Mouse (Mus musculus): Measurements from ENCODE around the gene Yeats2. TPM values are rescaled to one million over a fixed set of nuclear protein-coding genes. Genes with fewer than 3 reads are reported as not detected.
"Not testable (repeated sequence)": the region's sequence is repeated elsewhere in the genome, so short reads cannot be mapped to it uniquely, and the experiment has no call there.

Gene Yeats2
- polyA plus RNA-seq, 1 experiment from 2014 or later = 4.3 TPM

DNA sequence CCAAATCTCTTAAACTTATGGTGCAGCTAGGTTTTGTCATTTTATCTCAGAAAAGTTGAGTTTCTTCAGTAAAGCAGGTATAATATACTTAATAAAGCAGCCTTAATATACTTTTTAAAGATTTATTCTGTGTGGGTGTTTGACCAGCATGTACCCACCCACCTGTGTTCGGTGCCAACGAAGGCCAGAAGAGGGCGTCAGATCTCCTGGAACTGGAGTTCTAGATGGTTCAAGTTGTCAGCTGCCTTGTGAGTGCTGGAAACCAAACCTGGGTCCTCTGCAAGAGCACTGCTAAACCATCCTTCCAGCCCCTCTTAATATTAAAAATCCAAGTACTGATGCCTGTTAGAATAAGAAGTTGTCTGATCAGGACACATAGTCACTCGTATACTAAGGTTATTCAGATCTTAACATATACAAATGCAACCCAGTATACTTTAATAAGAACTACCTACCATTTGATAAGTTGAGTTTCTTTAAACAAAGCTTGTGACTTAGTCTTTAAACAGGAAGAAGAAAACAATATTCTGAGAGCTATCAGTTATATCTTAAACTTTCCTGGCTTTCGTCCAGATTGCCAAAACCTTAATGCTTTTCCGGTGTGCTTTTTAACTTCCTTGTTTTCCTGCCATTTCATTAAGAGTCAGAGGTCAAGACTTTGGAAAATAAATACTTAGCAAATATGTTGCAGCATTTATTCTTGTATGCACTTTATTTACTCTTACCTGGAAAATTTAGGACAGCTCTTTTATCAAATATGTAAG, 41.8 kb upstream of the Yeats2 start:
- 68% methylated on average over 6 of the region's 6 CpGs for WGBS
- H3K27me3 ChIP-seq (replicated peaks; ENCODE audit: control insufficient read depth, insufficient read depth, low read length) = no peaks in the 10 kb centered on the region
- H3K4me3 ChIP-seq (ENCODE audit: low read depth, low read length) = no peak overlapping the region
- peak; percentile 44 for TF ChIP-seq CTCF (IDR thresholded peaks at IDR 0.05; ENCODE audit: low read depth)
- peaks cover 10% of the 10 kb centered on the region for H3K36me3 ChIP-seq (ENCODE audit: control insufficient read depth, insufficient read depth)
- no peak overlapping the region for H3K9ac ChIP-seq (ENCODE audit: low read depth, low read length)
- peak overlapping the region; percentile 73; the same call in 1 of the 2 replicates for H3K4me2 ChIP-seq (replicated peaks; ENCODE audit: low read depth)
- ATAC-seq = no peak
- no peaks in the 10 kb centered on the region for H3K4me1 ChIP-seq (replicated peaks; ENCODE audit: control insufficient read depth, insufficient read depth, low read length)
- no peak overlapping the region for H3K27ac ChIP-seq (ENCODE audit: low read depth, low read length)
- peaks cover 9% of the 10 kb centered on the region; the same call in 1 of the 2 replicates for H3K9me3 ChIP-seq (ENCODE audit: control insufficient read depth)

DNA sequence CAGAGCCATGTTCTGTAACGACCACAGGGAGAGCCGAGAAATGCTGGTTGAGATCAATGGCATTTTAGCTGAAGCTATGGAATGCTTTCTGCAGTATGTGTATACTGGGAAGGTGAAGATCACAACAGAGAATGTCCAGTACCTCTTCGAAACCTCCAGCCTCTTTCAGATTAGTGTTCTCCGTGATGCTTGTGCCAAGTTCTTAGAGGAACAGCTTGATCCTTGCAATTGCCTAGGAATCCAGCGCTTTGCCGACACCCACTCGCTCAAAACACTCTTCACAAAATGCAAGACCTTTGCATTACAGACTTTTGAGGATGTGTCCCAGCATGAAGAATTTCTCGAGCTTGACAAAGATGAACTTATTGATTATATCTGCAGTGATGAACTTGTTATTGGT, 33.9 kb upstream of the Yeats2 start:
- TF ChIP-seq CTCF (IDR thresholded peaks at IDR 0.05; ENCODE audit: low read depth) = no peak
- H3K9me3 ChIP-seq (ENCODE audit: control insufficient read depth) = peaks cover 11% of the 10 kb centered on the region; the same call in 1 of the 2 replicates
- no peak overlapping the region for H3K4me3 ChIP-seq (ENCODE audit: low read depth, low read length)
- no peaks in the 10 kb centered on the region for H3K27me3 ChIP-seq (replicated peaks; ENCODE audit: control insufficient read depth, insufficient read depth, low read length)
- 95% methylated on average over 8 of the region's 8 CpGs for WGBS
- H3K9ac ChIP-seq (ENCODE audit: low read depth, low read length) = no peak overlapping the region
- H3K27ac ChIP-seq (ENCODE audit: low read depth, low read length) = no peak overlapping the region
- H3K4me1 ChIP-seq (replicated peaks; ENCODE audit: control insufficient read depth, insufficient read depth, low read length) = no peaks in the 10 kb centered on the region
- H3K4me2 ChIP-seq (replicated peaks; ENCODE audit: low read depth) = no peak overlapping the region
- no peak for ATAC-seq
- peaks cover 43% of the 10 kb centered on the region for H3K36me3 ChIP-seq (ENCODE audit: control insufficient read depth, insufficient read depth)

DNA sequence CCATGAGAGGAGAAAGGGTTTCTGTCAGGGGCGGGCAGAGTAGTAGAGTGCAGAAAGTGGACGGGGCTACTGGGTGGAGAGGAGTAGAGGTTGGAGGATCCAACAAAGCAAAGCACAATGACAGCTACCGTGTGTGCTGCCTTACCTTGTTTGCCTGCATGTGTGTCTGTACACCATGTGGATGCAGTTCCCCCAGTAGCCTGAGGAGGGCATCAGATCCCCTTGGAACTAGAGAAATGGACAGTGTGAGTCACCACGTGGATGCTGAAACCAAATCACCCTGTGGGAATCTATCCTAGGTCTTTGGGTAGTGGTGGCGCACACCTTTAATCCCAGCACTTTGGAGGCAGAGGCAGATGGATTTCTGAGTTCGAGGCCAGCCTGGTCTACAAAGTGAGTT, 31.9 kb upstream of the Yeats2 start:
- Histone ChIP-seq H3K9ac (ENCODE audit: low read depth, low read length) (no peak overlapping the region), H3K4me3 (ENCODE audit: low read depth, low read length) (no peak overlapping the region), H3K36me3 (ENCODE audit: control insufficient read depth, insufficient read depth) (peaks cover 44% of the 10 kb centered on the region), H3K27ac (ENCODE audit: low read depth, low read length) (no peak overlapping the region), H3K27me3 (replicated peaks; ENCODE audit: control insufficient read depth, insufficient read depth, low read length) (no peaks in the 10 kb centered on the region), H3K4me2 (replicated peaks; ENCODE audit: low read depth) (no peak overlapping the region), H3K4me1 (replicated peaks; ENCODE audit: control insufficient read depth, insufficient read depth, low read length) (no peaks in the 10 kb centered on the region), H3K9me3 (ENCODE audit: control insufficient read depth) (peaks cover 3% of the 10 kb centered on the region; the same call in 1 of the 2 replicates)
- no peak for ATAC-seq
- TF ChIP-seq CTCF (IDR thresholded peaks at IDR 0.05; ENCODE audit: low read depth) = peak; percentile 32
- WGBS = 96% methylated on average over 6 of the region's 6 CpGs

DNA sequence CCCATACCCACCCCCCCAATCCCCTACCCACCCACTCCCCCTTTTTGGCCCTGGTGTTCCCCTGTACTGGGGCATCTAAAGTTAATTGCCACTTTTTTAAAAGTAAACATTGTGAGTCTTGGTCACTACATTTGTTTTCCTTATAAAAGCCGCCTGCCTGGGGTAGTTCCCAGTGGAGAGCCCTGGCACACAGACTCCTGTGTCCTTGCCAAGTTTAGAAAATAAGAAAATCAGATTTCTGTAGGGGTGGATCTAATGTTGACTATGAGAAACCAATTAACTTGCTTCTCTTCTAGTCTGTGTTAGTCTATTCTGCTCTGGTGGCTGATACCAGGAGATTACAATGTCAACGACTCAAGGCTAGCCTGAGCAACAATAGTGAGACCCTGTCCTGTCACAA, 28.2 kb upstream of the Yeats2 start:
- TF ChIP-seq CTCF (IDR thresholded peaks at IDR 0.05; ENCODE audit: low read depth) = no peak
- Histone ChIP-seq H3K4me1 (replicated peaks; ENCODE audit: control insufficient read depth, insufficient read depth, low read length) (no peaks in the 10 kb centered on the region), H3K9ac (ENCODE audit: low read depth, low read length) (no peak overlapping the region), H3K27me3 (replicated peaks; ENCODE audit: control insufficient read depth, insufficient read depth, low read length) (no peaks in the 10 kb centered on the region), H3K27ac (ENCODE audit: low read depth, low read length) (no peak overlapping the region), H3K36me3 (ENCODE audit: control insufficient read depth, insufficient read depth) (peaks cover 43% of the 10 kb centered on the region), H3K4me3 (ENCODE audit: low read depth, low read length) (no peak overlapping the region), H3K4me2 (replicated peaks; ENCODE audit: low read depth) (no peak overlapping the region), H3K9me3 (ENCODE audit: control insufficient read depth) (no peaks in the 10 kb centered on the region)
- 66% methylated on average over 2 of the region's 2 CpGs for WGBS
- ATAC-seq = no peak

GRCm38 (mm10) chr16:20116069-20116468, 24.8 kb upstream of the Yeats2 start:
- no peak overlapping the region for H3K27ac ChIP-seq (ENCODE audit: low read depth, low read length)
- TF ChIP-seq CTCF (IDR thresholded peaks at IDR 0.05; ENCODE audit: low read depth) = no peak
- no peak overlapping the region for H3K9ac ChIP-seq (ENCODE audit: low read depth, low read length)
- H3K36me3 ChIP-seq (ENCODE audit: control insufficient read depth, insufficient read depth) = peaks cover 53% of the 10 kb centered on the region
- H3K4me2 ChIP-seq (replicated peaks; ENCODE audit: low read depth) = no peak overlapping the region
- H3K4me3 ChIP-seq (ENCODE audit: low read depth, low read length) = no peak overlapping the region
- ATAC-seq = no peak
- 53% methylated on average over 4 of the region's 4 CpGs for WGBS
- no peaks in the 10 kb centered on the region for H3K4me1 ChIP-seq (replicated peaks; ENCODE audit: control insufficient read depth, insufficient read depth, low read length)
- no peaks in the 10 kb centered on the region for H3K27me3 ChIP-seq (replicated peaks; ENCODE audit: control insufficient read depth, insufficient read depth, low read length)
- H3K9me3 ChIP-seq (ENCODE audit: control insufficient read depth) = no peaks in the 10 kb centered on the region

DNA sequence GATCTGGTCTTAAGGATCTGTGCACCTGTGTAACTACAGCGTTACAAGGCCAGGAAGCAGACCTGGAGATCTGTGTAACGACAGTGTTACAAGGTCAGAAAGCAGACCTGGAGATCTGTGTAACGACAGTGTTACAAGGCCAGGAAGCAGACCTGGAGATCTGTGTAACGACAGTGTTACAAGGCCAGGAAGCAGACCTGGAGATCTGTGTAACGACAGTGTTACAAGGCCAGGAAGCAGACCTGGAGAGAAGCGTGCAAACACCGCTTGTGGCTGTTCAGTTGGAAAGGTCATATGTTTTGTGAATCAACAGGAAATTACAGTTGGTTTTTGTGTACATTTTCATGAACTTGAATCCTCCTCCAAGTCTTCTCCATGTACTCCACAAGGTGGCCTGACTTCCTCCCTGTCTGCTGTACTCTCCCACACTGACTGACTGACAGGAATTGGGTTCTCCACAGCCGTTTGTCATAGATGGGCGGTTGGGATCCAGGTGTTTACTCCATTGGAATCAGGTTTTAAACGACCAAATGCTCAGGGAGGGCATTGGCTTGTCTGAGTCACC, 14.5 kb upstream of the Yeats2 start:
- H3K4me3 ChIP-seq (ENCODE audit: low read depth, low read length); H3K27ac ChIP-seq (ENCODE audit: low read depth, low read length); H3K4me1 ChIP-seq (replicated peaks; ENCODE audit: control insufficient read depth, insufficient read depth, low read length); H3K27me3 ChIP-seq (replicated peaks; ENCODE audit: control insufficient read depth, insufficient read depth, low read length); H3K4me2 ChIP-seq (replicated peaks; ENCODE audit: low read depth); H3K9me3 ChIP-seq (ENCODE audit: control insufficient read depth); H3K9ac ChIP-seq (ENCODE audit: low read depth, low read length); ATAC-seq: not testable (repeated sequence)
- peaks cover 44% of the 10 kb centered on the region for H3K36me3 ChIP-seq (ENCODE audit: control insufficient read depth, insufficient read depth)
- WGBS = 64% methylated on average over 10 of the region's 10 CpGs

All from intestine, postnatal 0 days (tissue).